Mouse (Mus musculus) midbrain, embryonic 13.5 days (tissue): Measurements from ENCODE around the gene Nmrk1. TPM values are rescaled to one million over a fixed set of nuclear protein-coding genes. Genes with fewer than 3 reads are reported as not detected.
A peak's percentile ranks its signal among the peaks of the same experiment; 100 is the strongest.

Source experiments
- ATAC-seq: fragments of 200-750 bp; cut with Nextera tagmentation; 2 replicates; pipeline ENCODE4 v1.8.0; 2017; ENCODE audit warnings: mild to moderate bottlenecking, moderate TSS enrichment, moderate library complexity
- H3K27ac ChIP-seq: fragments of 300-500 bp; sonication (generic); 2 replicates; pipeline ENCODE4 v1.5.1; 2015; ENCODE audit warnings: inconsistent platforms, mild to moderate bottlenecking, moderate library complexity
- H3K27me3 ChIP-seq: fragments of 300-500 bp; sonication (generic); 2 replicates; pipeline ENCODE4 v1.6.1; 2015; ENCODE audit warnings: mild to moderate bottlenecking, inconsistent platforms
- H3K36me3 ChIP-seq: fragments of 300-500 bp; sonication (generic); 2 replicates; pipeline ENCODE4 v1.6.1; 2015; ENCODE audit warnings: mild to moderate bottlenecking, inconsistent platforms
- H3K4me1 ChIP-seq: fragments of 300-500 bp; sonication (generic); replicated peaks from 2 replicates; pipeline ENCODE4 v1.6.1; 2015; ENCODE audit warnings: inconsistent platforms
- H3K4me2 ChIP-seq: fragments of 300-500 bp; sonication (generic); replicated peaks from 2 replicates; pipeline ENCODE4 v1.6.1; 2015; ENCODE audit warnings: moderate library complexity, mild to moderate bottlenecking, inconsistent platforms
- H3K4me3 ChIP-seq: fragments of 300-500 bp; sonication (generic); replicated peaks from 2 replicates; pipeline ENCODE4 v1.5.1; 2015; ENCODE audit warnings: mild to moderate bottlenecking, inconsistent platforms
- H3K9ac ChIP-seq: fragments of 300-500 bp; sonication (generic); replicated peaks from 2 replicates; pipeline ENCODE4 v1.6.1; 2015; ENCODE audit warnings: mild to moderate bottlenecking, inconsistent platforms
- H3K9me3 ChIP-seq: fragments of 300-500 bp; sonication (generic); 2 replicates; pipeline ENCODE4 v1.6.1; 2016; ENCODE audit warnings: mild to moderate bottlenecking, inconsistent platforms
- WGBS: fragments of 180-500 bp; shearing (Covaris S2); methylation state at CpG from one replicate; pipeline ENCODE4 v1.1.7; 2015; 5-methylcytosine and 5-hydroxymethylcytosine counted together
- polyA plus RNA-seq: library from polyadenylated mRNA; unstranded; fragments of >200 nt; fragmentation: Nextera tagmentation; extraction: Ambion mirVana; gene quantifications from 2 replicates; pipeline ENCODE4 v1.2.1, GENCODE M21; 2015

Nmrk1 gene
- polyA plus RNA-seq, 1 experiment from 2014 or later, result 5.6 TPM

DNA sequence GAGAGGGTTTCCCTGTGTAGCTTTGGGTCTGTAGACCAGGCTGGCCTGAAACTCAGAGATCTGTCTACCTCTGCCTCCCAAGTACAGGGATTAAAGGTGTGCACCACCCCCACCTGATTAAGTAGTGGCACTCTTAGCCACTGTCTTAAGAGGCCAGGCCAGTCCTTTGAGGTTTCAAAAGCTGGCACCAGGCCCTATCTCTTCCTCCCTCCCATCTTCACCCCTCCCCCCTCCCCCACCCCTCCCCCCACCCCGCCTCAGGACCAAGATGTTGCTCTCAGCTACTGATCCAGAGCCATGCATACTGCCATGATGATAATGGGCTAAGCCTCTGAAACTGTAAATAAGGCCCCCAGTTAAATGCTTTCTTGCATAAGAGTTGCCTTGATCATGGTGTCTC, 27.6 kb downstream of the Nmrk1 start:
- no peak overlapping the region for H3K27ac ChIP-seq
- WGBS, result no CpG with 5 or more reads among the region's 1 CpGs
- H3K4me1 ChIP-seq, result no peaks in the 10 kb centered on the region
- H3K4me2 ChIP-seq, result no peak overlapping the region
- no peaks in the 10 kb centered on the region for H3K36me3 ChIP-seq
- no peak overlapping the region for H3K4me3 ChIP-seq
- no peaks in the 10 kb centered on the region for H3K27me3 ChIP-seq
- ATAC-seq, result no peak
- H3K9ac ChIP-seq, result no peak overlapping the region
- no peaks in the 10 kb centered on the region for H3K9me3 ChIP-seq

DNA sequence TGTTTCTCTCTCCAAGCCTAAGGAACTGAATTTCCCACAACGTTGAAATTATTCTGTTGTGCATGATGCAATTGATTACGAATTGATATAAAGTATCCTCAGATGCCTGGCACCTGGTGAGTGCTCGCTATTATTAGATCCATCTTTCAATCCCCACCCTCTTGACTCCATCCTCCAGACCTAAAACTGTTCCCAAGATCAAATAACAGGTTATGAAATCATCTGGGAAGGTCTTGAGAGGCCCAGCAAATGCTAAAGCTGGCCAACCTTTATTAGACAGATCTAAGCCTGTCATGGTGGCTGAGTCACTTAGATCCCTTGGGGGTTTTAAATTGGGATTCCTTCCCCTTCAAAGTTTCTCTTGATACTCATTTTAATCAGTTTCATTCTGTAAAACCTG, 28.7 kb downstream of the Nmrk1 start:
- H3K9me3 ChIP-seq, result no peaks in the 10 kb centered on the region
- no peak for ATAC-seq
- no peak overlapping the region for H3K9ac ChIP-seq
- WGBS, result 93% methylated on average over 3 of the region's 3 CpGs
- H3K27me3 ChIP-seq, result no peaks in the 10 kb centered on the region
- H3K4me2 ChIP-seq, result no peak overlapping the region
- H3K4me3 ChIP-seq, result no peak overlapping the region
- no peaks in the 10 kb centered on the region for H3K36me3 ChIP-seq
- H3K4me1 ChIP-seq, result no peaks in the 10 kb centered on the region
- H3K27ac ChIP-seq, result no peak overlapping the region

DNA sequence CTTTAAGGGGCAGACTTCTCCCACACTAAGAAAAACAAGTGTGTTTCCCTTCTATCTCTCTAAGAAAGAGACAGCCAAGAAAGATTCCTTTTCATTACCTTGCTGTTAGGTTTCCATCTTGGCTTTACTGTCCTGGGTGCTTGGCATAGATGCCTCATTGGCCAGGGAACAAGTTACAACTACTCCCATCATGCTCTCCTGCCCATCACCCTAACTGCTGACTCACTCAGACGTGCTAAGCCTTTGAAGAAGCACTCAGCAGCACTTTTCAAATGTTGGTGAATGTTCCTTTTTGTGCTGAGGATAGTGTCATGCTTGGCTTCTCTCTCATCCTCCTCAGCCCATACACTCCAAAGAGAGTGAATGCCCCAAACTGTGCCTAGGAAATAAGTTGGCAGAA, 29.9 kb downstream of the Nmrk1 start:
- Histone ChIP-seq H3K27me3 (no peaks in the 10 kb centered on the region), H3K4me1 (no peaks in the 10 kb centered on the region), H3K36me3 (no peaks in the 10 kb centered on the region), H3K4me3 (no peak overlapping the region), H3K9ac (no peak overlapping the region), H3K27ac (no peak overlapping the region), H3K4me2 (no peak overlapping the region), H3K9me3 (no peaks in the 10 kb centered on the region)
- WGBS, result 36% methylated on average over 1 of the region's 1 CpGs
- ATAC-seq, result no peak

DNA sequence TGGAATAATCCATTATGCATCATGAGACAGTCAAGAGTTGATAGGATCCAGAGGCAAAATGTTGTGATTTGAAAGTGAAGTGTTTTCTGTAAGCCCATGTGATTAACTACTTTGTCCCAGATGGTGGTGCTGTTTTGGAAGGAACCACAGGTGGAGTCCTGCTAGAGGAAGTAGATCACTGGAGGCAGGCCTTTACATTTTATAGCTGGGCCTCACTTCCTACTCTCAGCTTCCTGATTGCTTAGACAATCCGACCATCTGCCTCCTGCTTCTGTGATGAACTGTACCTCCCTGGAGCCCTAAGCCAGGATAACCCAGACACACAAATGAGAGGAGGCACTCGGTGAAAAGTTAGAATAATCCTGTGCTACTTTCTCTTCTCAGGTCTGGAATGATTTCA, 32.2 kb downstream of the Nmrk1 start:
- Histone ChIP-seq H3K27ac (no peak overlapping the region), H3K27me3 (no peaks in the 10 kb centered on the region), H3K4me1 (no peaks in the 10 kb centered on the region), H3K9ac (no peak overlapping the region), H3K4me3 (no peak overlapping the region), H3K36me3 (no peaks in the 10 kb centered on the region), H3K4me2 (no peak overlapping the region), H3K9me3 (no peaks in the 10 kb centered on the region)
- no peak for ATAC-seq
- 79% methylated on average over 2 of the region's 2 CpGs for WGBS

DNA sequence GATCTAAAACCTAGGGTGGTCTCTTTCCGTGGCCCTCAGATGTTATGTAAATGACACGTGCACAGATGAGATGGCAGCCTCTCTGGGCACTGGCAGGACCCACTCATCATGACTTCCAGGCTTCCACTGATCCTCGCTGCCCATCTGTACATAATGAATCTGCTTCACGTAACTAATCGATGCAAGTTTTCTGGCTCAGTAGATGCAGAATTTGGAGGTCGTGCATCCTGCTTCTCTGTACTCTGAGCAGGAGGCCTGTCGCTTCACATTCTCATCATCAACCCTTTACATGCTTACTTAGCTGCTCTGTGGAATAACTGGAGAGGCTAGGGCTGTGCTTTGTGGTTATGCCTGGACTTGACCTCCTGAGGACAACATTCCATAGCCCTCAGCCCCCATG, 35.2 kb downstream of the Nmrk1 start:
- 72% methylated on average over 7 of the region's 7 CpGs for WGBS
- no peak overlapping the region for H3K9ac ChIP-seq
- H3K27me3 ChIP-seq, result no peaks in the 10 kb centered on the region
- peaks cover 5% of the 10 kb centered on the region for H3K4me1 ChIP-seq
- H3K4me2 ChIP-seq, result no peak overlapping the region
- no peak overlapping the region for H3K4me3 ChIP-seq
- H3K36me3 ChIP-seq, result no peaks in the 10 kb centered on the region
- no peaks in the 10 kb centered on the region for H3K9me3 ChIP-seq
- no peak overlapping the region for H3K27ac ChIP-seq
- no peak for ATAC-seq

DNA sequence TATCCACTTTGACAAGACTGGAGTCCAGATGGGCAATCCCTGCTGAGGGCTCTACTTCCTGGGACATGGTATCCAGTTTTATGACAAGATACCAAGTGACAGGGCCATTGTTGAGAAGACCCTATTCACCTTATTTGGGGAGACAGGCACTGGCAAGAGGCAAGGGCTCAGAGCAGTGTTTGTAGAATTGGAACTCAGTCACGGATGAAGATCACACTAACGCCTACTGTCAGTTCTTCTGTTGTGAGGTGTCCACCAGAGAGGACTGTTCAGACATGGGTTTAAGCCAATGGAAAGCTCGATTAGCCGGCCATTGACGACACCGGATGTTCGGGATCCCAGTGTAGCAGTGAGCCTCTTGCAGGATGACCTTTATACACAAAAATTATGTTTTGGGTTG, 37.8 kb downstream of the Nmrk1 start:
- no peak overlapping the region for H3K9ac ChIP-seq

DNA sequence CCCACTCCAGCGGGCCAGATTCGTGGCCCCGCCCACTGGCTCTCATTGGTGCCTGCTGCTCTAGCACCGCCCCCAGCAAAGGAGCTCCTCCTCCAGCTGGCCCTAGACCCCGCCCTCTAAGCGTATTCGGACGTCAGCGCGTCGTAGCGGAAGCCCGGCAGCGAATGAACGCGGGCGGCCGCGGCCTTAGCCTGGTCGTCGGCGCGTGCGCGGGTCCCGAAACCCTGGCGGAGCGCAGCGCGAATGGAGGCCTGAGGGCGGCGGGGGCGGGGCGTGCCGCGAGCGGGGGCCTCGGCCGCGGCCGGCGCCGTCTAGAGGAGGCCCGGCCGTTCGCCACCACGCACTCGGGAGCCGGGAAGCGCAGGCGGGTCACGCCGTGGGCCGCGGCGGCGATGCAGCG, 38.9 kb downstream of the Nmrk1 start, which contains the start of gene Carnmt1:
Gene Carnmt1, plus strand, starts transcription at position 157 of the 400 bp plus-strand sequence.
- Histone ChIP-seq H3K27me3 (no peaks in the 10 kb centered on the region), H3K9ac (peak within 1 kb of the TSS; percentile 73), H3K4me2 (peak within 1 kb of the TSS; percentile 75), H3K36me3 (no peaks in the 10 kb centered on the region), H3K4me3 (peak within 1 kb of the TSS; percentile 68), H3K4me1 (peaks cover 22% of the 10 kb centered on the region), H3K9me3 (no peaks in the 10 kb centered on the region), H3K27ac (peak within 1 kb of the TSS; percentile 77)
- under 1% methylated on average over 53 of the region's 58 CpGs for WGBS
- peak; percentile 98 for ATAC-seq

More for the DNA sequence above, 37.8 kb downstream of the Nmrk1 start:
- ATAC-seq, result no peak
- Histone ChIP-seq H3K9me3 (no peaks in the 10 kb centered on the region), H3K4me3 (no peak overlapping the region), H3K4me2 (no peak overlapping the region), H3K27ac (no peak overlapping the region), H3K36me3 (no peaks in the 10 kb centered on the region), H3K27me3 (no peaks in the 10 kb centered on the region), H3K4me1 (peaks cover 22% of the 10 kb centered on the region)
- WGBS, result 56% methylated on average over 7 of the region's 7 CpGs

DNA sequence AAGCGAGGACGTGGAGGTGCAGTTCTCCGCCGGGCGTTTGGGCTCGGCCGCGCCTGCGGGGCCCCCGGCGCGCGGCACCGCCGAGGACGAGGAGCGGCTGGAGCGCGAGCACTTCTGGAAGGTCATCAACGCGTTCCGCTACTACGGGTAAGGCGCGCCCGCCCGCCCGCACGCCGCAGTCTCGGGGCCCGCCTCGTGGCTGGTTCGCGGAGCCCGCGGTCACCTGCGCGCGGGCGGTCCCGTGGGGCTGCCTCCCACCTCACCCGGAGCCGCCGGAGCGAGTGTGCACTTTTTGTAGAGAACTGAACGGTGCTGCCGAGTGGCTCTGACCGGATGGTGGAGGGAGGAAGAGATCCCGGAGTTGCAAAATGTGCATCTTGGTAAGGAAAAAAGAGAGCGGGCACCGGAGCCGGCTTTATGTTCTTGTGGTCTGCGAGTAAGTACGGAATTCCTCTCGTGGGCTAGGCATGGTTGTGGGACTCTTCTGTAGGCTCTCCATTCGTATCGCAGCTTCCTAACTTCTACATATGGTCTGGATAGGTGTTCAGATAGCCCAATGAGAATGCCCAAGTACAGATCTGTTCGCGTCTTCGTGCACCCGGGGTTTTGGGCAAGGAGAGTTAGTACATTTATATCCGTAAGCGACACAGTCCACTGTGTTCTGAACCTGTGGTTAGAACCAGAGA, 39.4 kb downstream of the Nmrk1 start:
- no peaks in the 10 kb centered on the region for H3K36me3 ChIP-seq
- peak overlapping the region; percentile 68 for H3K4me3 ChIP-seq
- peaks cover 22% of the 10 kb centered on the region for H3K4me1 ChIP-seq
- H3K27me3 ChIP-seq, result no peaks in the 10 kb centered on the region
- no peaks in the 10 kb centered on the region for H3K9me3 ChIP-seq
- peak overlapping the region; percentile 73 for H3K9ac ChIP-seq
- H3K4me2 ChIP-seq, result peak overlapping the region; percentile 75
- H3K27ac ChIP-seq, result peak overlapping the region; percentile 77
- ATAC-seq, result 0 out of 2 replicates have a peak, but pooled peaks have one; percentile 1
- WGBS, result under 1% methylated on average over 61 of the region's 64 CpGs

DNA sequence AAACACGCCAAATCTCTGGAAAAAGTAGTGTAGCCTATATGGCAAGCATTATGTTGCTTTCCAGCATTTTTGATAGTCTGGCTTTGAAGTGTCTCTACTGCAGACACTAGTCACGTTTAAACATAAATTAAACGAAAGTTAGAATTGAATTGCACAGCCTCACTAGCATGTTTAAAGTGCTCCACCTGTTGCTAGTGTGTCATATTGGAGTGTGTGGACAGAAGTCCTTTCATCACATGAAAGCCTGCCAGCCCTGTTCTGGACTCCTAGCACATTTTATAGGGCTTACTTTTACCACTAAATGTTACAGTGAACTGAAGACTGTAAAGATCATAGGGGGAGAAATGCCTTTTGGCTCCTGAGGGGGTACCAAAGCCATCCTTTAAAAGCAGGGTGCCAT, 40.7 kb downstream of the Nmrk1 start:
- Histone ChIP-seq H3K4me3 (peak overlapping the region; percentile 68; the same call in 1 of the 2 replicates), H3K27me3 (no peaks in the 10 kb centered on the region), H3K36me3 (no peaks in the 10 kb centered on the region), H3K4me2 (peak overlapping the region; percentile 75), H3K9ac (no peak overlapping the region), H3K9me3 (no peaks in the 10 kb centered on the region), H3K27ac (no peak overlapping the region), H3K4me1 (peaks cover 22% of the 10 kb centered on the region)
- ATAC-seq, result no peak
- WGBS, result 60% methylated on average over 3 of the region's 3 CpGs

DNA sequence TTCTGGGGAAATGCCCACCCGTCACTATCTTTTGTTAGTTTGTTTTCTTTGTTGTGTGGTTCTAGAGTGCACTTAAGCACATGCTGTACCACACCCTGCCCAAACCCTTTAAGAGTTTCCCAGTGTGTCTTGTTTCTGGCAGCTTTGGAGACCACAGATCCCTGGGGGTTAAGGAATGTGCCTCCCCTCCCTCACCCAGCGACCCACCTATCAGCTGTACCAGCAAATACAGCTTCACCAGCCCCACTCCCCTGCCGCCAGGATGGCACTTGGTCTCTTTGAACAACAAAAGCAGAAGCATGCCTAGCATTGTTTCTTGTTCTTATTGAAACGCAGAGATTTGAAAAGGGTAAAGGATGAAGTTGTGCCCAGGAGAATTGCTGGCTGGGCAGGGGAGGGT, 41.4 kb downstream of the Nmrk1 start:
- Histone ChIP-seq H3K27me3 (no peaks in the 10 kb centered on the region), H3K27ac (no peak overlapping the region; the same call in 1 of the 2 replicates), H3K36me3 (no peaks in the 10 kb centered on the region), H3K4me2 (peak overlapping the region; percentile 75), H3K9me3 (no peaks in the 10 kb centered on the region), H3K4me3 (peak overlapping the region; percentile 24), H3K4me1 (peaks cover 22% of the 10 kb centered on the region), H3K9ac (peak overlapping the region; percentile 32; the same call in 1 of the 2 replicates)
- WGBS, result 14% methylated on average over 4 of the region's 4 CpGs
- ATAC-seq, result no peak

DNA sequence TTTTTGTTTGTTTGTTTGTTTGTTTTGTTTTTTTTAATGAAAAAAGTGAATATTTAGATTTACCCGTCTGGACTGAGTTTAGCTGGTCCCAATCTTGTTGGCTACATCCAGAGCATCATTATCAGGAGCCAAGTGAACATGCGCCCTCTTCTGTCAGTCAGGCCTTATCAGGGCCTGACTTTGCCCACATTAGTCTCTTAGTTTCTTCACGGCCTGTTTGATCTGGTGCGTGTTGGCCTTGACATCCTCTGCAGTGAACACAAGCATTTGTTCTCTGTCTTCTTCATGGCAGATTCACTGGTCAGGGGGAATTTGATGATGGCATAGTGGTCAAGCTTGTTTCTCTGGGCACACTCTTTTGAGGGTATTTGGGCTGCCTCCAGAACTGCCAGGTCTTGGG, 50.4 kb downstream of the Nmrk1 start:
- WGBS, result 82% methylated on average over 4 of the region's 4 CpGs

DNA sequence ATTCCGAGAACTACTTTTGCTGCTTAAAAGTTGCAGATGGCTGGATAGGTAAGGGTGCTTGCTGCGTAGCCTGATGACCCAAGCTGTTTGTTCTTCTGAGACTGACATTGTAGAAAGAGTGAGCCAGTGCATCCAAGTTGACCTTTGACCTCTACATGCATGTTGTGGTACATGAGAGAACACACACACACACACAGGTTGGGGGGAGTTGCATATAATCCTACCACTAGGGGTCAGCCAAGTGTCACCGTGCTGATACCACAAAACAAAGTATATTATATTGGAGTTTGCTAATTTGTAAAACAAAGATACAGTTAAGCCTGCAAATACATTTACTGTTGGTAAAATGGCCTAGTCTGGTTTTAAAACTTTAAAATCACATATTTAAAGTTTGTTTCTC, 55.8 kb downstream of the Nmrk1 start:
- 0 out of 2 replicates have a peak, but pooled peaks cover 4% of the 10 kb centered on the region for H3K36me3 ChIP-seq
- no peak overlapping the region for H3K9ac ChIP-seq
- H3K4me3 ChIP-seq, result no peak overlapping the region
- H3K4me2 ChIP-seq, result no peak overlapping the region
- no peaks in the 10 kb centered on the region for H3K27me3 ChIP-seq
- 76% methylated on average over 3 of the region's 3 CpGs for WGBS
- no peaks in the 10 kb centered on the region for H3K4me1 ChIP-seq
- no peak for ATAC-seq
- H3K9me3 ChIP-seq, result no peaks in the 10 kb centered on the region
- H3K27ac ChIP-seq, result no peak overlapping the region

More for the DNA sequence above, 50.4 kb downstream of the Nmrk1 start:
- Histone ChIP-seq H3K4me3 (no peak overlapping the region), H3K9me3 (no peaks in the 10 kb centered on the region), H3K4me2 (no peak overlapping the region), H3K27ac (no peak overlapping the region), H3K4me1 (no peaks in the 10 kb centered on the region), H3K36me3 (peaks cover 20% of the 10 kb centered on the region), H3K9ac (no peak overlapping the region), H3K27me3 (no peaks in the 10 kb centered on the region)
- ATAC-seq, result no peak

DNA sequence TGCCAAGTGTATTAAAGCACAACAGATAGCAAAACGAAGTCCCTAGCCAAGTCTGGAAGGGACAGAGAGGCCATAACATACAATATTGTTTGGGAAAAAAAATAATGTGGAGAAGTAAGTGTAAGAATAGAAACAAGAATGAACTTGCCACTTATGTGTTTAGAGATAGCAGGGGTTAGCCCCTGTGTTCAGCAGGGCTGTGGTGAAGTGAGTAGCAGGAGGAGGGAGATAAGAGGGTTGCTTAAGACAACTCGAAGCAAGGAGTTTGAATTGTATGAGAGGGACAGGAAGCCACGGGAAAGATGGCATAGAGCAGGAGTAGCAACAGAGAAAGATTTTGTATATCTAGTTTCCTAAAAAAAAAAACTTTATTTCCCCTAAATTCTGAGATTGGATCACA, 60.4 kb downstream of the Nmrk1 start:
- H3K4me3 ChIP-seq, result no peak overlapping the region
- H3K4me2 ChIP-seq, result no peak overlapping the region
- ATAC-seq, result no peak
- no peaks in the 10 kb centered on the region for H3K27me3 ChIP-seq
- no peaks in the 10 kb centered on the region for H3K9me3 ChIP-seq
- H3K36me3 ChIP-seq, result peaks cover 18% of the 10 kb centered on the region
- 91% methylated on average over 3 of the region's 3 CpGs for WGBS
- H3K27ac ChIP-seq, result no peak overlapping the region
- no peaks in the 10 kb centered on the region for H3K4me1 ChIP-seq
- no peak overlapping the region for H3K9ac ChIP-seq
